Mouse (Mus musculus): ENCODE results near the gene Ankrd6.
A peak's percentile ranks its signal among the peaks of the same experiment; 100 is the strongest.

Gene Ankrd6

DNA sequence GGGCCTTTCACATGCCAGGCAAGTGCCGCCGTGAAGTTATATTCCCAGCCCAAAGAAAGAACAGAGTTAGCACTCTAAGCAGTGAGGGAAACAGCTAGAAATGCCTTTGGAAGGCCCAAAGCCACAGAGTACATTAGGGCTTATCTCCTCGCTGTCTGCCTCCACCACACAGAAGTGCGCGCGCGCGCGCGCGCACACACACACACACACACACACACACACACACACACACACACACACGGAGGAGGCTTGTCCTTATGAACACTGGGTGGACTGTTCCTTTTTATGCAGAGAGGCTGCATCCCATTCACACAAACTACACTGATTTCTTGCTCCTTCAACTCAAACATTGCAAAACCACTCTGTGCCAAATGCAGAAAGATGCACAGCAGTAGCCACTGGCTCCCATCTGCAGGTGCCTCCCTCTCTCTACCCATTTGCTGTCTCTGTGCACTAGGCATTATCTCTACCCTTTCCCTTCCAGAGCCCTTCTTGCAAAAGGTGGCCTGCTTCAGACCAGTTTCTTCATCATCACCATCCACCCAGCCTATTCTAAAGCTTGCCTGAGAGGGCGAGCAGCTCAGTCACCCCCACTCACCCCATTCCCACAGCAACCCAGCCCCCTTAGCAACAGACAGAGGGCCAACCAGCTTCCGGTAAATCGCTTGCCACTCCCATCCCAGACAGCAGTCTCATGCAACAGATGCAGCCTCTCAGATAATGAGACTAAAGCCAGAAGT is 88.5 kb downstream of the Ankrd6 start:
- DNase-seq (ENCODE audit: low spot score in 2 of 2): peak; percentile 54 to 71

DNA sequence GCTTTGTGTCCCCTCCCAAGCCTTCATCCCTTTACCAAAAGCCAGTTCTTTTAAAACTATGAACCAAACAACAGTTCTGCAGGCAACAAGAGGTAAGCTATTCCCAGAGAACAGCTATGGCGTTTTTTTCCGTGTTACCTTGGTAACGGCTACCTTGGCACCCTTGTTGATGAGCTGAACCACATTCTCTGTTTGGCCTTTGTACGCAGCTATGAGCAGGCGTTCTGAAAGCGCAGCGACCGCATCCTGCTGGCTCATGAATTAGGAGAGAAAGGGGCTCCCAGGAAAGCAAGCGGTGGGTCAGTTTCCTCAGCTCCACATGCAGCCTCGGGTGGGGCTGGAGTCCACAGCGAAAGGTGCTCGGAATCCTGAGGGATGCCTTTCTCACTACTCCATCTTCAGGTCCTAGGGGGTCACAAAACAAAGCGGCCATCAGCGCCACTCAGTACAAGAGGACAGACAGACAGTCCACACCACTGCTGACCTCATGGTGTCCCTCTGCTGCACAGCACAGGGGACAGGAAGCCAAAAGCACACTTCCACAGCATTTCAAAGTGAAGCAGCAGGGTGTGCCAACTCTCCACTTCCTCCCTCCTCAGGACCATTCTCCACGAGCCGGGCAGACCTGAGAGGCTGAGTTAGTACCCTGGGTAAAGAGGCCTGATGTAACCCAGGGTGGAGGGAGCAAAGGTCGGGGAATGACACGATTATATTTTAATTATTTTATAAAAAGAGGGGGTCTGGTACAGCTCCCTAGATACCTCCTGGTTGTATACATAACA is 90.3 kb downstream of the Ankrd6 start:
- no peak for DNase-seq (ENCODE audit: low spot score in 2 of 2)

DNA sequence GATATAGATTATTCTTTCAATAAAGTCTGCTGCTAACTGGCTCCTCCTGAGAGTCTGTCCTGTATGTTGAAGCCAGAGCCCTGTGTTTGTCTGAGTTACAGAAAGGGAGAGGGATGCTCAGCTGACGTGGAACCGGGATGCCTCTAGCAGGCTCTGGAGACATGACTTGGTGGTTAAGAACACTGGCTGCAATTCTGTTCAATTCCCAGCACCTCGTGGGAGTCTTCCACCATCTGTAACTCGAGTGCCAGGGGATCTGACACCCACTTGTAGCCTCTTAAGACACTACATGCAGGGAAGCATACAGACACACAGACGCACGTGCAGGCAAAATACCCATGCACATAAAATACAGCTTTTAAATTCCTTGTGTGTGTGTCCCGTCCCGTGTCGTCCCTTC is 95.1 kb downstream of the Ankrd6 start:
- no peak for DNase-seq (ENCODE audit: low spot score in 2 of 2)

DNA sequence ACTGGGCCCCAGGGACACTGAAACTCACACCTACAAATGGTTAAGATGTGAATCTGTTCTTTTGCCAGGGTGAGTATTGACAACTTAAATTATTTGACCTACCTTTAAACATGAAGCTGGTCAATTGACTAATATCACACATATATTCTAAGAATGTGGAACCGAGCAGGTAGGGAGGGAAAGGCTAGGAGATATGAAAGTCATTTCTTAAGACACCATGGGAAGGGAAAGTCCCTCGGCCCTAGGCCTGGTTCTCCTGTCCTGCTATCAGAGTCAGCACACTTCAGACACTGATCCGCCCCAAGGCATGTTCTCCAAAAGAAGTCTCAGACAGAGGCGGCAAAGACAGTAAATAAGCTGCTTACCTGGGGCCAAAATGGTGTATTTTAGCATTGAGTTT is 95.7 kb downstream of the Ankrd6 start:
- no peak for DNase-seq (ENCODE audit: low spot score in 2 of 2)

DNA sequence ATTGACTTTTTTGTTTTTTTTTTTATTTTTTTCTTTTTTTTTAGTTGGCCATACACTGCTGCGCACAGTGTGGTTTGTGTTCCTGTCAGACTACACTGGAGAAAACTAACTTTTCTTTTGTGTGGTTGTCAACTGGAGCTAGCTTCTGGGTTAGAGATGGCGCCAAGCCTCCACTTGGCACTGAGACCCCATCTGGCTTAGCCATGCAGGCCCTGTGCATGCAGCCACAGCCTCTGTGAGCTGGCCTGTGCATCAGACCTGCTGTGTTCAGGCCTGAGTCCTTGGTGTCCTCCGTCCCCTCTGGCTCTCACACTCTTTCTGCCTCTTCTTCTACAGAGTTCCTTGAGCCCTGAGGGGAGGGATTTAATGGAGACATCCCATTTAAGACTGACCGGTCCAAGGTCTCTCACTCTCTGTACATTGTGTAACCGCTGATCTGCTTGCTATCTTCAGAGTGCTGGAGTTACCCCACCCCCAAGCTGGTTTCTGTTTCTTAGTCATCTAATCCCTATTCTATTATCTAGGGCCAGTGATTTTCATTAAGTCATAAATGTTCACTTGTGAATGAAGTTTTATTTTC is 96.9 kb downstream of the Ankrd6 start:
- DNase-seq (ENCODE audit: low spot score in 2 of 2): no peak

DNA sequence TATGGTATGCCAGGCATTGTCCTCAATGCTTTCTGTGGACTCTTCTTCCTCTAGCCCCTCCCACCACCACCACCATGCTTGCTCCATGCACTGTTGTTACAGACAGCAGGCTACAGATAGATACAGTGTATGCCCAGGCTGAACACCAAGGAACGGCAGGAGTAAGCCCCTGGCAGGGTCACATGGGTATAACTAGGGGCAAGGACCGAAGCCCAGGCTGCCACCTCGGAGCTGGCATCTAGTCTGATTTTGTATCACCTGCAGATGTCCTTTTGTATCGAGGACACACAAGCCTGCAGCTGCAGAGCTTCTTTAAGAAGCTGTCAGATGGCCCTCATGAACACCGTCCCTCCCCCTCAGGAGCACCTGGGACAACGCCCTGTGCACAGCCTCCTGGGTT is 97.8 kb downstream of the Ankrd6 start:
- no peak for DNase-seq (ENCODE audit: low spot score in 2 of 2)

DNA sequence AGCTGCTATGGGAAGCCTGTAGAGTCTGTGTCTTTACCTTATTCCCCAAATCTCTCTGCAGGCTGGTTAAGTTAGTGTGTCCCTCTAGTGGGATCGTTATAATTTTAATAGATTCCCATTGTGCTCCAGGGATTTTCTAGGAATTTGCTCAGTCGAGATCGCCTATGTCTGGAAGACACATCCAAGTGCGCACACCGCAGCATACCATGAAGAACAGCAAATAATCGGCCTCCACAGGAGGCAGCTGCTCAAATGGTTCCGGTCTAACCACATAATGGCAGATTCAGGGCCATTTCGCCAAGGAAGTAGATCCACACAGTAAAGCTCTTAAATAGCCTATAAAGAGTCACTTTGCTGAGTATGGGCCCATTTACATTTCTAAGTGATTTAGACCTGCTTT is 98.3 kb downstream of the Ankrd6 start:
- no peak for DNase-seq (ENCODE audit: low spot score in 2 of 2)

DNA sequence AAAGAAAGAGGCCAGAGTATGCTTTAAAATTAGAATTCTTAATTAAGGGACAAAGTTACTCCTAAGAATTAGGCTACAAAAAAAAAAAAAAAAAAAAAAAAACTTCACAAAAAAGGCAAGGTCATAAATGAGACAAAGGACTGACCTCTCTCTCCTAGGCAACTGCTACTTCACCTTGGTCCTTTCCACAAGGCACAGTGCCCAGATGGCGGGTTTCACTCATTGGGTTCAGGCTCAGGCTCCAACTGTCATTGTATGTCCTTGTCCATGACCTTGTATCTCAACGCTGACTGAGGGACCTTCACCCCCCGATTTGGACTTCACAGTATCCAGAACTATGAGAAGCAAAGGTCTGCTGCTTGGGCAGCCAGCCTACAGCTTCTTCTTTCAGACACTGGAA is 112.2 kb downstream of the Ankrd6 start:
- DNase-seq (ENCODE audit: low spot score in 2 of 2): no peak

DNA sequence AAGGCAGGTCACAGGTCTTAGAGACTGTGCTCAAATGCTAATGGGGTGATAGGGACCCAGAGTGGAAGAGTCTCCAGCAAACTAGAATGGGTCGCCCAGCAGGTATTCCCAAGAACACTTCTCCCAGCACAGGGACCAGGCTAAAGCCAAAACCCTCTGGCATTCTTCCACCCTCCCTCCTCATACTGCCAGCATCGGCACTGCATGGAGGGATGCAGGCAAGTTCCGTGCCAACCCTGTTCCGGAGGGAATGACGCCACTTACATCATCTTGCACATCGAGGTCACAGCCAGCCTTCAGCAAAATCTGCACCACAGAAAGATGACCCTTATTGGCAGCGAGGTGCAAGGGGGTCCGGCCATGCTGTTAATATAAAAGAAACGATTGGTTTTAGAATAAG is 114.6 kb downstream of the Ankrd6 start:
- no peak for DNase-seq (ENCODE audit: low spot score in 2 of 2)

DNA sequence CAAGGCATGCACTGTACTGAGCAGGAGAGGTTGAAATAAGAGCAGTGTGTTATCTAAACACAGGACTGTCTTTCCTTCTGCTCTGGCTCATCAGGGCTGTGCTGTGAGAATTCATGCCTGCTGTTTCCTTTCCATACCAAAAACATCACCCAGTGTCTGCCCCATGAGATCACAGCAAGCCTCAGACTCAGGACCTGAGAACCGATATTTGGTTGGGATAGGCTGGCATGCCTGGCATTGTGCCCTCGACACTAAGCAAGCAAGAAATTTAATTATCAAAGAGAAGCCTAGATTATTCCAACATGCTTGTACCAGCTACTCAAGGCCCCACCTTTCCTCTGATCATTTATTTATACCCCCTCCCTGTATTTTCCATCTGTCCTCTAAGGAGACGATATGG is 116.1 kb downstream of the Ankrd6 start:
- no peak for DNase-seq (ENCODE audit: low spot score in 2 of 2)

DNA sequence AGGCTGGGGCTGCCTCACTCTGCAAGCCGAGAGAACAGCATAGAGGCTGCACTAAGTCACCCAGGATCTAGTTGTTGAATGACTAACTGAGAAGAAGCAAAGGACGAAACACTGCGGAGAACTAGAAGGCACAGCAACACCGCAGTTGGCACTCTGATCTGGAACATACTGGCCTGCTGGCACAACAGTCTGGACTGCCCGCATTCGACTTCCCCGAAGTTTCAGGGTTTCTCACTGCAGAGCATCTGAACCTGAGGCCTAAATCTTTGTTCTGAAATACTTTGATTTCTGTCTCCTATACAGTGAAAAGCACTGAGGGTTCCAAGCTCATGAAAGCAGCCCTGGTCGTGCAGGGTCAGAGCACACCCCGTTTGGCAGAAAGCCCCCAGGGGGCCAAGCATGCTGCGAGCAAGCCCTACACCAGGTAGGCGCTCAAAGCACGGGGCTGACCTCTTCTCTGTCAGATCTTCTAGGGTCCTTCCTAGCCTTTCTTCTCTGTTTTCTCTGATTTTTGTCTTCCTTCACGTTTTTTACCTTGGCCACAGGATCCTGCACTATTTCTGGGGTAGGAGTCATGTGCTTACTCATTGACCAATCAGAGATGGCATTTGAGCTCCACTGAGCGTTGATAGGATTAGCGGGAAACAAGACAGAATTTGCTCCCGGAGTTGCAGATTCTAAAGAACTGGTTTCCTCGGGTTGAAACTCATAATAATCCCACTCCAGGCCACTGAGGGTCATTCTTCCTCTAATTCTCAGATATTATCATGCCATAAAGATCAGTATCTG is 117.0 kb downstream of the Ankrd6 start:
- DNase-seq (ENCODE audit: low spot score in 2 of 2): no peak

DNA sequence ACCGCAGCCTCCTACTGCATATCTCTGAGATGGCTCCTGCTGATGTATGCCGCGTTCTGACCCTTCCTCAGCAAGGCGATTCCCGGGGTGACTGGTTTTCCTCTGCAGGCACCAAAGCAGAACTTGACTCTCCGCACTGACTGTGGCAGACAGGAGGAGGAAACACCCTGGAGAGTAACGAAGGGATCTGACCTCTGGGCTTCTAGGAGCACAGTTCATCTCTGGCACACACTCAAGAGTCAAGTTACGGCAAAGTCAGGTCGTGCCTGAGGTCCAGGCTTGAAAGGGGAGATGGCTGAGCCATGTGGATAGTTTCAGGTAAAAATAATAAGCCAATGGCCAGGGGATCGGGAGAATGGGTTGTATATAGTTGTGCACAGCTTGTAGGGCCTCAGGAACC is 121.3 kb downstream of the Ankrd6 start:
- no peak for DNase-seq (ENCODE audit: low spot score in 2 of 2)

DNA sequence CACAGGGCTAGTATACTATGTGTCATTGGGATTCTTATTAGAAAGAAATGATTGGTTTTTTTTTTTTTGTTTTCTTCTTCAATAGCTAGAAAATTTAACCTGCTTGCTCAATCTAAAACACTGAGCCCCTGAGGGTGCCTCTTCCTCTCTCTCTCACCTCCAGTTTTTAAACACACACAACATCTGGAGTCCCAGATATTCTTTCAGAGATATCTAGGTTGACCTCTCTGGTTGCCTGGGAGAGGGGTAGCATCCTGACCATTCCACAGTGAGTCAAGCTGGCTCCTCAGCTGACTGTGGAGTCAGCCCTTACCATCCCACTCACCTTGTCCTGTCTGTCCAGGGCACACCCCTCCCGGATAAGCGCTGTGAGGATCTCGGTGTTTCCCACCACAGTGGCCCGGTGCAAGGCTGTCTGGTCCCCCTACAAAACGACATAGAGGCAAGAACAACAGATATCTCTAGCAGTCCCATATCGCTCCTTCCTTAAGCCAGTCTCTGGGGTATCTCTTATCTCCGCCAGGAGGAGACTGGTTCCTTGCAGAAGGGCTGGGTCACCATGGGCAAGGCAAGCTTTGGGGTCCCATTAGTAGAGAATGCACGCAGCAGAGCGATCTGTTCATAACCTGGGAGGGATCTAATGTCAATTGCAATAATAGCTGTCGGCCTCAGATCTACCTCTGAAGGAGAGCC is 122.1 kb downstream of the Ankrd6 start:
- no peak for DNase-seq (ENCODE audit: low spot score in 2 of 2)

DNA sequence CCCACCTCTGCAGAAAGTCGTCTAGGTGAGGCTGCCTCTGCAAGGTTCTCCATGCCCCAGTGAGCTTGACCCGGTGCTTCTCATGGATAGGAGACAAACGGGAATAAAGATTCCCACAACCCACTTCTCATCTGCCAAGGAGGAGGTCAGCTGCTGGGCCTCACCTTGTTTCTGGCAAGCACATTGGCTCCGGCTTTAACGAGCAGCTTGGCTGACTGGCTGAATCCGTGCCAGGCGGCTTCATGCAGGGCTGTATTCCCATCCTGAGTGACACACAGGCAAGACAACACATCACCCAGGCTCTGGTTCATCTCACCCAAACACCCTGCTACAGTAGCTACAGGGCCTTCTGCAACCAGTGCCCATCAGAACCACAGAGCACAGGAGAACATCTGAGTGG is 123.7 kb downstream of the Ankrd6 start:
- DNase-seq (ENCODE audit: low spot score in 2 of 2): no peak

DNA sequence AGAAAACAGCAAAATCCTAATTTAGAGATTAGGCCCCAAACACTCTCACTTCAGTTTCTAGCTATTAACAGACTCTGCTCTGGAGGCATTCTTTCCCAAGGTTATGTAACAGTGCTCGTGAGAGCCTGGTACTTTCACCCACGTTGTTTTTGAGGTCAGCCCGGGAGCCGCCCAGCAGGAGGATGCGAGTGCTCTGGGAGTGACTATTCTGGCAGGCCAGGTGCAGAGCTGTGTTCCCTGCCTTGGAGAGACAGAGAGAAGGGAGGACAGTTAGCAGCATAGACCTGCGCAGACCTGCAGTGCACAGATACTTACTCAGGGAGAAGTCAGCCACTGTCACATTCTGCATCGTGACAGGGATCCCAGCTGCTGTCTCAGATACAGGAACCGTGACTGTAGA is 126.4 kb downstream of the Ankrd6 start:
- no peak for DNase-seq (ENCODE audit: low spot score in 2 of 2)

DNA sequence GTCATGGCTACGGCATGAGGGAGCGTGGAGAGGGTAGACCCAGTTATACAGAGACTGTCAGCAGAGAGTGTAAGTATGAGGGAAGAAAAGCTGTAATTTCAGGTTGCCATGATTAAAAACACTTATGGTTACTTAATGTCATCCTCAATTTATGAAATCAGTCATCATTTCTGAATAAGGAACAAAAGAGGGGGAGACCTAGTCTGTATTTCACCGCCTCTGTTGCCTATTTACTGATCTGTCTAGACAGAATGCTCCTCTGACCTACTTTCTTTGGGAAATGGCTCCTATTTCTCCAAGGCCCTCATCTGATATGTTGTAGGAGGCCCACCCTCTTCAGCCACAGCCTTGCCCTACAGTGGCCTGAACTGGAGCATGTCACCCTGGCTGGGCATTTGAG is 130.0 kb downstream of the Ankrd6 start:
- no peak for DNase-seq (ENCODE audit: low spot score in 2 of 2)

DNA sequence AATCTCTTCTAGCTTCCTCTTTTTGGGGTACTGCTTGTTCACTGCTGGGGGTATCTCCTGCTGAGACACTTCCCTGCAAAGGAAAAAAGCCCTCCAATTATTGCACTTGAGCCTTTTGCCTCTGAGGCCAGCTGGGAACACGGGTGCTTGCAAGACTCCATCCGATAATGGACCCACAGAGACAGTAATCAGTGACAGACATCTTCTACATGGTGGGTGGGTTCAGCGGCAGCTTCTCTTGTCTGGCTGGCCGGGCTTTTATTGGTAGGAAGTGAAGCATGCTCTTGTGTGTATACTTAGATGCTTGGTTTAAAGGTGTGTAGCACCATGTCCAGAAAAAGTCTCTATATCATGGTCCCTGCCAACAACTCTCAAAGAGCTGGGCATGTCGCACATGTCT is 133.2 kb downstream of the Ankrd6 start:
- no peak for DNase-seq (ENCODE audit: low spot score in 2 of 2)

DNA sequence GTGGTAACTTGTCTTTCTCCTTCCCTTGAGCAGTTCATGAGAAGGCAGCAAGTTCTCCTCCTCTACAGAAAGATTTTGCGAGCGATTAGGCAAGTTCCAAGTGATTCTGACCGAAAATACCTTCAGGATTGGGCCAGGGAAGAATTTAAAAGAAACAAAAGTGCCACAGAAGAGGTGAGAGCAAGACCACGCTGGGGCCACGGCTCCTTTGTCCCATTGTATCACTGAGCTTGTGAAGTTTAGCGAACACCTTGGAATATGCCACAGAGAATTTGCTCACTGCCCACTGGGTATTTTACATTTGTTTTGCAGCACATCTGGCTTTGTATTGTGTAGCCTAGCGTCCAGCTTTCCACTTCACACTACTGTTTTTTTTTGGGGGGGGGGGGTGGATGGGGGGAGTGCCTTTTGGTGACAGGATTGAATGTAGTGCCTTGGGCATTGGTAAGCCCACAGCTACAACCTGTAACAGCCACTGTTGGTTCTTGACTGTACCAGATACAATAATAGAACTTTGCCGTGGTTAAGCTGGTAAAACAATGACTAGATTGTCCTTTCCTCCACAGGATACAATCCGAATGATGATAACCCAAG is 150.0 kb downstream of the Ankrd6 start:
- DNase-seq (ENCODE audit: low spot score in 2 of 2): no peak

DNA sequence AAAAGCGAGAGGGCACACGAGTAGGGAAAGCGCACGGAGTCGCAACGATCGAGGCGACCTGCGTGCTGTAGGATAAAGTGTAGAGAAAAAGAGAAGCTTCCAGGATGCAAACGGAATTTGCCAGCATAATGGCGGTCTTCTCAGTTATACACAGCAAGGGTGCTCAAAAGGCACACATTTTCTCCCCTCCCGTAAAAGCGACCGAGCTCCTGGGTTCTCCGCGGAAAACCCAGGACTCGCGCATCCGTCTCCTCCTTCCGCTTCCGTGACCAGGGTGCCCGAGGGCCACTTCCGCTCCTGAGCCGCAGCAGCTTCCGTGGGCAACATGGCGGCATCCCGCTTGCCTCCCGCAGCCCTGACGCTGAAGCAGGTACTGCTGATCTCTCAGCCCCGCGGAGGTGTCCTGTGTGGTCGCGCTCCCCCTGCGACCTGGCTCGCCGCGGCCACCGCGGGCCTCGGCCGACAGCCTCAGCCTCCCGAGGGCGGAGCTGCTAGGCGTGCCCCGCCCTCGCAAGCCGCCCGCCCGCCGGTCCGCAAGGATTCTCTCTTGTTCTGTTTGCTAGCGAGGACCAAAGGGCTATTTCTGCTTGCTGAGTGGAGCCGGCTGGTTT is 150.6 kb downstream of the Ankrd6 start, which contains the start of gene Lyrm2:
Gene Lyrm2 (plus strand): TSS at position 288 of the 611 bp plus-strand sequence.
- peak; percentile 73 to 90 for DNase-seq (ENCODE audit: low spot score in 2 of 2)

DNA sequence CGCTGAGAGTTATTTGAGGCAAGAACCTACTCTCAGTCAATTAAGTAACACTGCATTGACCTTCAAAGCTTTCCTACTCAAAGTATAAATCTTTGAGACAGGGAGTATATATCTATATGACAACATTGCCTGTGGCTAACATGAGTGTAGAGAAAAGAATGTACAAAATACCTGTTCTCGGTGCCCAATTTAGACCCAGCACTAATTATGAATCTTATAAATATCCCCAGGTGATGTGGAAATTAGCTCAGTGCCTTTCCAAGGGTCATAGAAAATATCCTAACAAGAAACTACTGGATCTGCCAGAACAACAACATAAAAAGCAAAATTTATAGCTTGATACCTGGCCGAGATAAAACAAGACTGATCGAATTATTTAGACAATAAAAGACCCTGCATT is 151.7 kb downstream of the Ankrd6 start:
- DNase-seq (ENCODE audit: low spot score in 2 of 2): no peak

DNA sequence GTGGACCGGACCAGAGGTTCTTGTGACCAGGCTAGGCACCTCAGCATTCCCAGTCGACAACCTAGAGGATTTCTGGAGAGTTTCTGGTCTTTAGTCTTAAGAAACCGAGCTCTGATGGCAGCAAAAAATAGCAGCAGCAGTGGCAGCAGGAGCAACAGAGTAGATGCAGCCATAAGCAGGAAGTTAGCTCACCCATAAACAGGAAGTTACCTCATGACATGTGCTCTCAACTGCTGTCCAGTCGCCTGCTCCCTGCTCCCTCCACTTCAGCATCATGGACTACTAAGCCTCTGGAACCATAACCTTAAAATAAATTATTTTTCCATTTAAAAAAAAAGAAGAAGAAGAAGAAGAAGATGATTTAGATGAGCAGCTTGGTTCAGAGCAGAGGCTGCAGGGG is 161.6 kb downstream of the Ankrd6 start:
- no peak for DNase-seq (ENCODE audit: low spot score in 2 of 2)

Measured in spleen, postnatal 4 days (tissue).